Mouse (Mus musculus) intestine, postnatal 0 days (tissue): ENCODE data around the gene Stk19. TPM values are rescaled to one million over a fixed set of nuclear protein-coding genes. Genes with fewer than 3 reads are reported as not detected.

Experiments used
- ATAC-seq: fragments of 200-750 bp; cut with Nextera tagmentation; 2 replicates; pipeline ENCODE4 v1.8.0; 2017; ENCODE audit warnings: mild to moderate bottlenecking, moderate TSS enrichment, moderate library complexity
- H3K27ac ChIP-seq: fragments of 300-500 bp; sonication (generic); 2 replicates; pipeline ENCODE4 v1.5.1; 2014; ENCODE audit warnings: mild to moderate bottlenecking, low read depth, low read length, moderate library complexity
- H3K27me3 ChIP-seq: fragments of 300-500 bp; sonication (generic); replicated peaks from 2 replicates; pipeline ENCODE4 v1.6.1; 2014; ENCODE audit warnings: low read length, mixed read lengths; ENCODE audit not compliant: control insufficient read depth, insufficient read depth
- H3K36me3 ChIP-seq: fragments of 300-500 bp; sonication (generic); 2 replicates; pipeline ENCODE4 v1.6.1; 2014; ENCODE audit warnings: mild to moderate bottlenecking, moderate library complexity; ENCODE audit not compliant: control insufficient read depth, insufficient read depth
- H3K4me1 ChIP-seq: fragments of 300-500 bp; sonication (generic); replicated peaks from 2 replicates; pipeline ENCODE4 v1.6.1; 2014; ENCODE audit warnings: antibody characterized with exemption, low read length, mixed read lengths; ENCODE audit not compliant: control insufficient read depth, insufficient read depth
- H3K4me2 ChIP-seq: fragments of 300-500 bp; sonication (generic); replicated peaks from 2 replicates; pipeline ENCODE4 v1.6.1; 2014; ENCODE audit warnings: low read depth, mild to moderate bottlenecking, moderate library complexity
- H3K4me3 ChIP-seq: fragments of 300-500 bp; sonication (generic); 2 replicates; pipeline ENCODE4 v1.5.1; 2014; ENCODE audit warnings: low read depth, low read length
- H3K9ac ChIP-seq: fragments of 300-500 bp; sonication (generic); 2 replicates; pipeline ENCODE4 v1.6.1; 2014; ENCODE audit warnings: mild to moderate bottlenecking, low read depth, low read length
- H3K9me3 ChIP-seq: fragments of 300-500 bp; sonication (generic); 2 replicates; pipeline ENCODE4 v1.6.1; 2016; ENCODE audit warnings: mixed run types; ENCODE audit not compliant: control insufficient read depth
- CTCF ChIP-seq: sonication (generic); IDR thresholded peaks from 2 replicates; pipeline ENCODE4 v1.5.1; 2016; ENCODE audit warnings: low read depth, mild to moderate bottlenecking, control low read depth, antibody characterized with exemption, moderate library complexity
- WGBS: fragments of 180-500 bp; shearing (Covaris S2); extraction: QIAGEN DNeasy Blood & Tissue Kit; methylation state at CpG from one replicate; pipeline ENCODE4 v1.1.7; 2014; 5-methylcytosine and 5-hydroxymethylcytosine counted together
- polyA plus RNA-seq: library from polyadenylated mRNA; unstranded; fragments of >200 nt; fragmentation: Nextera tagmentation; extraction: Ambion mirVana; gene quantifications from 2 replicates; pipeline ENCODE4 v1.2.1, GENCODE M21; 2015

The Stk19 gene
- polyA plus RNA-seq, 1 experiment from 2014 or later = 29.1 TPM

- TF ChIP-seq CTCF = no peak
- no peak overlapping the region for H3K27ac ChIP-seq
- no peak overlapping the region for H3K4me3 ChIP-seq
- H3K27me3 ChIP-seq = no peaks in the 10 kb centered on the region
- no peak for ATAC-seq
- peaks cover 61% of the 10 kb centered on the region for H3K36me3 ChIP-seq
- H3K9ac ChIP-seq = no peak overlapping the region
- no peaks in the 10 kb centered on the region; the same call in 1 of the 2 replicates for H3K4me1 ChIP-seq
- no peaks in the 10 kb centered on the region for H3K9me3 ChIP-seq
- WGBS = 86% methylated on average over 4 of the region's 4 CpGs
- H3K4me2 ChIP-seq = no peak overlapping the region
Measured at GRCm38 (mm10) chr17:34858670-34859069, 21.9 kb upstream of the Stk19 start.

GRCm38 (mm10) chr17:34855825-34856224, 19.1 kb upstream of the Stk19 start:
- no peak overlapping the region for H3K4me3 ChIP-seq
- no peaks in the 10 kb centered on the region for H3K9me3 ChIP-seq
- 33% methylated on average over 3 of the region's 3 CpGs for WGBS
- H3K9ac ChIP-seq = no peak overlapping the region
- H3K36me3 ChIP-seq = peaks cover 70% of the 10 kb centered on the region
- peaks cover 3% of the 10 kb centered on the region; the same call in 1 of the 2 replicates for H3K4me1 ChIP-seq
- peak; percentile 92 for TF ChIP-seq CTCF
- no peak for ATAC-seq
- H3K4me2 ChIP-seq = no peak overlapping the region
- H3K27ac ChIP-seq = no peak overlapping the region; the same call in 1 of the 2 replicates
- no peaks in the 10 kb centered on the region for H3K27me3 ChIP-seq

- no peak overlapping the region for H3K4me2 ChIP-seq
- no peak overlapping the region for H3K4me3 ChIP-seq
- no peaks in the 10 kb centered on the region for H3K9me3 ChIP-seq
- TF ChIP-seq CTCF = no peak
- no peaks in the 10 kb centered on the region for H3K27me3 ChIP-seq
- peaks cover 63% of the 10 kb centered on the region for H3K36me3 ChIP-seq
- ATAC-seq = no peak
- WGBS = 44% methylated on average over 3 of the region's 3 CpGs
- H3K27ac ChIP-seq = no peak overlapping the region
- H3K4me1 ChIP-seq = peaks cover 3% of the 10 kb centered on the region; the same call in 1 of the 2 replicates
- H3K9ac ChIP-seq = no peak overlapping the region
Measured at GRCm38 (mm10) chr17:34854761-34855160, 18.0 kb upstream of the Stk19 start.

GRCm38 (mm10) chr17:34853511-34853910, 16.8 kb upstream of the Stk19 start:
- H3K4me2 ChIP-seq = no peak overlapping the region
- 66% methylated on average over 8 of the region's 8 CpGs for WGBS
- H3K27me3 ChIP-seq = no peaks in the 10 kb centered on the region
- H3K9ac ChIP-seq = no peak overlapping the region
- H3K9me3 ChIP-seq = no peaks in the 10 kb centered on the region
- peaks cover 8% of the 10 kb centered on the region; the same call in 1 of the 2 replicates for H3K4me1 ChIP-seq
- TF ChIP-seq CTCF = no peak
- peaks cover 56% of the 10 kb centered on the region for H3K36me3 ChIP-seq
- no peak for ATAC-seq
- H3K27ac ChIP-seq = no peak overlapping the region
- no peak overlapping the region for H3K4me3 ChIP-seq

GRCm38 (mm10) chr17:34850517-34851125, 13.9 kb upstream of the Stk19 start:
- WGBS = under 1% methylated on average over 25 of the region's 25 CpGs

GRCm38 (mm10) chr17:34849722-34850516, 13.2 kb upstream of the Stk19 start, which contains the start of the genes Skiv2l and Nelfe:
Skiv2l (minus strand) TSS chr17:34850210.
Nelfe (plus strand) TSS chr17:34850391.
- H3K4me2 ChIP-seq = peak within 1 kb of the TSS; percentile 87
- TF ChIP-seq CTCF = peak; percentile 45
- peak; percentile 97 for ATAC-seq
- H3K9ac ChIP-seq = peak within 1 kb of the TSS; percentile 69
- peak within 1 kb of the TSS; percentile 70 for H3K4me3 ChIP-seq
- H3K4me1 ChIP-seq = peaks cover 8% of the 10 kb centered on the region; the same call in 1 of the 2 replicates
- peaks cover 55% of the 10 kb centered on the region for H3K36me3 ChIP-seq
- H3K9me3 ChIP-seq = no peaks in the 10 kb centered on the region
- H3K27me3 ChIP-seq = no peaks in the 10 kb centered on the region
- WGBS = under 1% methylated on average over 62 of the region's 65 CpGs
- H3K27ac ChIP-seq = peak within 1 kb of the TSS; percentile 24

More at GRCm38 (mm10) chr17:34850517-34851125, 13.9 kb upstream of the Stk19 start:
- Histone ChIP-seq H3K36me3 (peaks cover 54% of the 10 kb centered on the region), H3K27ac (peak overlapping the region; percentile 24), H3K9me3 (no peaks in the 10 kb centered on the region), H3K9ac (peak overlapping the region; percentile 69), H3K4me2 (peak overlapping the region; percentile 87), H3K4me3 (peak overlapping the region; percentile 70), H3K4me1 (peaks cover 8% of the 10 kb centered on the region; the same call in 1 of the 2 replicates), H3K27me3 (no peaks in the 10 kb centered on the region)
- 0 out of 2 replicates have a peak, but pooled peaks have one; percentile 7 for TF ChIP-seq CTCF
- peak; percentile 62 for ATAC-seq
